Mouse (Mus musculus): ENCODE measurements around the gene Pck1. TPM values are rescaled to one million over a fixed set of nuclear protein-coding genes. Genes with fewer than 3 reads are reported as not detected.

The Pck1 gene
- polyA plus RNA-seq, 1 experiment from 2014 or later = not detected

- no peak for ATAC-seq (ENCODE audit: insufficient number of reproducible peaks, insufficient read depth, low FRiP score, low TSS enrichment, low read depth)
- no peak overlapping the region for H3K4me2 ChIP-seq
- no peaks in the 10 kb centered on the region for H3K36me3 ChIP-seq
- no peaks in the 10 kb centered on the region; the same call in 1 of the 2 replicates for H3K9me3 ChIP-seq
- H3K27ac ChIP-seq = no peak overlapping the region
- 79% methylated on average over 4 of the region's 4 CpGs for WGBS
- H3K4me3 ChIP-seq = no peak overlapping the region
- no peaks in the 10 kb centered on the region for H3K27me3 ChIP-seq
- no peak overlapping the region for H3K9ac ChIP-seq
- no peaks in the 10 kb centered on the region for H3K4me1 ChIP-seq
Measured at GRCm38 (mm10) chr2:173126386-173126785, 26.5 kb upstream of the Pck1 start.

- Histone ChIP-seq H3K36me3 (no peaks in the 10 kb centered on the region), H3K4me1 (no peaks in the 10 kb centered on the region), H3K9ac (no peak overlapping the region), H3K9me3 (no peaks in the 10 kb centered on the region; the same call in 1 of the 2 replicates), H3K27ac (no peak overlapping the region), H3K4me2 (no peak overlapping the region), H3K27me3 (no peaks in the 10 kb centered on the region), H3K4me3 (no peak overlapping the region)
- ATAC-seq (ENCODE audit: insufficient number of reproducible peaks, insufficient read depth, low FRiP score, low TSS enrichment, low read depth) = no peak
- WGBS = 64% methylated on average over 2 of the region's 2 CpGs
Measured at GRCm38 (mm10) chr2:173129111-173129510, 23.7 kb upstream of the Pck1 start.

GRCm38 (mm10) chr2:173132262-173132661 lies 20.6 kb upstream of the Pck1 start:
- Histone ChIP-seq H3K36me3 (no peaks in the 10 kb centered on the region), H3K9me3 (no peaks in the 10 kb centered on the region), H3K9ac (no peak overlapping the region), H3K4me1 (no peaks in the 10 kb centered on the region), H3K4me3 (no peak overlapping the region), H3K4me2 (no peak overlapping the region), H3K27me3 (no peaks in the 10 kb centered on the region), H3K27ac (no peak overlapping the region)
- 80% methylated on average over 13 of the region's 13 CpGs for WGBS
- ATAC-seq (ENCODE audit: insufficient number of reproducible peaks, insufficient read depth, low FRiP score, low TSS enrichment, low read depth) = no peak

GRCm38 (mm10) chr2:173132794-173133300 lies 20.0 kb upstream of the Pck1 start:
- WGBS = 84% methylated on average over 8 of the region's 8 CpGs
- no peaks in the 10 kb centered on the region for H3K27me3 ChIP-seq

GRCm38 (mm10) chr2:173134695-173135094 lies 18.2 kb upstream of the Pck1 start:
- H3K4me1 ChIP-seq = peaks cover 7% of the 10 kb centered on the region
- no peak overlapping the region for H3K27ac ChIP-seq
- no peak for ATAC-seq (ENCODE audit: insufficient number of reproducible peaks, insufficient read depth, low FRiP score, low TSS enrichment, low read depth)
- H3K9me3 ChIP-seq = no peaks in the 10 kb centered on the region
- H3K4me3 ChIP-seq = no peak overlapping the region
- H3K27me3 ChIP-seq = no peaks in the 10 kb centered on the region
- H3K36me3 ChIP-seq = no peaks in the 10 kb centered on the region
- WGBS = 71% methylated on average over 9 of the region's 9 CpGs
- H3K9ac ChIP-seq = no peak overlapping the region
- no peak overlapping the region for H3K4me2 ChIP-seq

More at GRCm38 (mm10) chr2:173132794-173133300, 20.0 kb upstream of the Pck1 start:
- Histone ChIP-seq H3K36me3 (no peaks in the 10 kb centered on the region), H3K27ac (no peak overlapping the region), H3K9me3 (no peaks in the 10 kb centered on the region), H3K4me2 (no peak overlapping the region), H3K4me3 (no peak overlapping the region), H3K9ac (no peak overlapping the region), H3K4me1 (no peaks in the 10 kb centered on the region)
- ATAC-seq (ENCODE audit: insufficient number of reproducible peaks, insufficient read depth, low FRiP score, low TSS enrichment, low read depth) = no peak

GRCm38 (mm10) chr2:173138323-173139239 lies 14.3 kb upstream of the Pck1 start:
- Histone ChIP-seq H3K4me2 (no peak overlapping the region), H3K4me1 (peaks cover 12% of the 10 kb centered on the region), H3K4me3 (no peak overlapping the region), H3K36me3 (no peaks in the 10 kb centered on the region), H3K9ac (no peak overlapping the region), H3K27ac (no peak overlapping the region), H3K27me3 (no peaks in the 10 kb centered on the region), H3K9me3 (no peaks in the 10 kb centered on the region)
- ATAC-seq (ENCODE audit: insufficient number of reproducible peaks, insufficient read depth, low FRiP score, low TSS enrichment, low read depth) = no peak
- WGBS = 58% methylated on average over 15 of the region's 15 CpGs

GRCm38 (mm10) chr2:173143611-173144010 lies 9.2 kb upstream of the Pck1 start:
- Histone ChIP-seq H3K4me1 (peaks cover 14% of the 10 kb centered on the region), H3K27me3 (no peaks in the 10 kb centered on the region), H3K9me3 (no peaks in the 10 kb centered on the region), H3K9ac (no peak overlapping the region), H3K27ac (no peak overlapping the region), H3K36me3 (no peaks in the 10 kb centered on the region), H3K4me2 (no peak overlapping the region), H3K4me3 (no peak overlapping the region)
- WGBS = 68% methylated on average over 11 of the region's 11 CpGs
- ATAC-seq (ENCODE audit: insufficient number of reproducible peaks, insufficient read depth, low FRiP score, low TSS enrichment, low read depth) = no peak

- Histone ChIP-seq H3K27ac (no peak overlapping the region), H3K36me3 (no peaks in the 10 kb centered on the region), H3K27me3 (no peaks in the 10 kb centered on the region), H3K4me2 (no peak overlapping the region), H3K4me3 (no peak overlapping the region), H3K9me3 (no peaks in the 10 kb centered on the region), H3K4me1 (peaks cover 11% of the 10 kb centered on the region), H3K9ac (no peak overlapping the region)
- WGBS = 57% methylated on average over 3 of the region's 3 CpGs
- ATAC-seq (ENCODE audit: insufficient number of reproducible peaks, insufficient read depth, low FRiP score, low TSS enrichment, low read depth) = no peak
Measured at GRCm38 (mm10) chr2:173145808-173146207, 7.0 kb upstream of the Pck1 start.

GRCm38 (mm10) chr2:173146728-173147127 lies 6.1 kb upstream of the Pck1 start:
- H3K9me3 ChIP-seq = no peaks in the 10 kb centered on the region
- 74% methylated on average over 6 of the region's 6 CpGs for WGBS
- ATAC-seq (ENCODE audit: insufficient number of reproducible peaks, insufficient read depth, low FRiP score, low TSS enrichment, low read depth) = no peak
- H3K4me3 ChIP-seq = no peak overlapping the region
- no peak overlapping the region for H3K4me2 ChIP-seq
- no peak overlapping the region for H3K9ac ChIP-seq
- no peaks in the 10 kb centered on the region for H3K27me3 ChIP-seq
- no peaks in the 10 kb centered on the region for H3K36me3 ChIP-seq
- H3K27ac ChIP-seq = no peak overlapping the region
- H3K4me1 ChIP-seq = peaks cover 11% of the 10 kb centered on the region

GRCm38 (mm10) chr2:173148001-173148400 lies 4.8 kb upstream of the Pck1 start:
- Histone ChIP-seq H3K27me3 (no peaks in the 10 kb centered on the region), H3K9me3 (no peaks in the 10 kb centered on the region), H3K36me3 (no peaks in the 10 kb centered on the region), H3K4me3 (no peak overlapping the region), H3K27ac (no peak overlapping the region), H3K4me1 (peaks cover 11% of the 10 kb centered on the region), H3K4me2 (no peak overlapping the region), H3K9ac (no peak overlapping the region)
- ATAC-seq (ENCODE audit: insufficient number of reproducible peaks, insufficient read depth, low FRiP score, low TSS enrichment, low read depth) = no peak
- 82% methylated on average over 5 of the region's 5 CpGs for WGBS

GRCm38 (mm10) chr2:173151352-173151751 lies 1.5 kb upstream of the Pck1 start:
- H3K4me2 ChIP-seq = no peak overlapping the region
- no peak for ATAC-seq (ENCODE audit: insufficient number of reproducible peaks, insufficient read depth, low FRiP score, low TSS enrichment, low read depth)
- H3K9ac ChIP-seq = no peak overlapping the region
- 85% methylated on average over 5 of the region's 5 CpGs for WGBS
- no peak overlapping the region for H3K4me3 ChIP-seq
- H3K36me3 ChIP-seq = no peaks in the 10 kb centered on the region
- no peaks in the 10 kb centered on the region for H3K9me3 ChIP-seq
- H3K4me1 ChIP-seq = no peaks in the 10 kb centered on the region
- H3K27me3 ChIP-seq = no peaks in the 10 kb centered on the region
- no peak overlapping the region for H3K27ac ChIP-seq

- Histone ChIP-seq H3K4me3 (no peak overlapping the region), H3K36me3 (no peaks in the 10 kb centered on the region), H3K4me1 (no peaks in the 10 kb centered on the region), H3K9ac (no peak overlapping the region), H3K4me2 (no peak overlapping the region), H3K27me3 (no peaks in the 10 kb centered on the region), H3K9me3 (no peaks in the 10 kb centered on the region), H3K27ac (no peak overlapping the region)
- 84% methylated on average over 7 of the region's 7 CpGs for WGBS
- no peak for ATAC-seq (ENCODE audit: insufficient number of reproducible peaks, insufficient read depth, low FRiP score, low TSS enrichment, low read depth)
Measured at GRCm38 (mm10) chr2:173151784-173152284, 1.0 kb upstream of the Pck1 start.

Data from embryonic facial prominence, embryonic 13.5 days (tissue).